Mouse (Mus musculus): Measurements from ENCODE around the gene Gtsf1l. TPM values are rescaled to one million over a fixed set of nuclear protein-coding genes. Genes with fewer than 3 reads are reported as not detected.

Gene Gtsf1l
- not detected for total RNA-seq (2021)
- long read RNA-seq, experiment 1, result 0 reads
- long read RNA-seq, experiment 2, partial matches to known transcripts, result 0 of 1 reads
- long read RNA-seq, experiment 2, other reads (novel, unspliced or antisense), result 1 of 1 reads

- DNase-seq, result no peak
These were observed at the start of gene Gtsf1l for GRCm38 (mm10) chr2:163087728-163088127. Gene Gtsf1l (minus strand): TSS chr2:163087855.

DNA sequence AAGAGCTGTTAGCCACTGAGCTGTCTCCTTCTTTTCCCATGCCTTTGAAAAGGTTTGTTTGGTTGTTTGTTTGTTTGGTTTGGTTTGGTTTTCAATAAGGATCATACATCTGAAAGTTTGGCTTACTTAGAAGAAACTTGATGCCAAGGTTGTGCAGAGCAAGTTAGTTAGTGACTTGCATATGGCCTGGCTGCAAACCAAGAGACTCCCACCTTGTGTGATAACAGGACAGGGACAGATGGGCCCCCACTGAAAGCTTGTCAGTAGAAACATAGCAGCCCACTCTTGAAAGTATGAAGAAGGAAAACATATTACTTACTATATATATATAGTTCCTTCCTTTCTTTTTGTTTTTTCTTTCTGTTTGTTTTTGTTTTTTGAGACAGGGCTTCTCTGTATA is 49.3 kb upstream of the Gtsf1l start:
- no peak for DNase-seq

GRCm38 (mm10) chr2:163135931-163136330 is 48.3 kb upstream of the Gtsf1l start:
- no peak for DNase-seq

- DNase-seq, result no peak
These were observed 44.7 kb upstream of the Gtsf1l start for GRCm38 (mm10) chr2:163132314-163132713.

DNA sequence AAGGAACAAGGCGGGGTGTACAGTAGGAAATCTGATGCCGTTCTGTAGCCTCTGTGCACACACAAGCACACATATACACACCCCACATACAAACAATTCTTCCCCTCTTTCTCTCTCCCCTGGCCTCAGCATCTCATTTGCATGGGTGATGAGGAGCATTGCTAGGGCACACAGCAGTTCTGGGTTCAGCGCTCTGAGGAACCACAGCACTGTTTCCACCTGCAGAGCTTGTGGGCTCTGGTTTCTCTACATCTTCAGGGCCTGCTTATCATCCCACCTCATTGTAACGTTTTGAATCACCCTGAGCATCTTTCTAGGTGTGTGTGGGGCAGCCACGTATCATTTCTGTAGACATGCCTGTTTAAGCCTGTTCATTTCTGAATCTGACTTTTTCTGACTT is 43.2 kb upstream of the Gtsf1l start:
- no peak for DNase-seq

DNA sequence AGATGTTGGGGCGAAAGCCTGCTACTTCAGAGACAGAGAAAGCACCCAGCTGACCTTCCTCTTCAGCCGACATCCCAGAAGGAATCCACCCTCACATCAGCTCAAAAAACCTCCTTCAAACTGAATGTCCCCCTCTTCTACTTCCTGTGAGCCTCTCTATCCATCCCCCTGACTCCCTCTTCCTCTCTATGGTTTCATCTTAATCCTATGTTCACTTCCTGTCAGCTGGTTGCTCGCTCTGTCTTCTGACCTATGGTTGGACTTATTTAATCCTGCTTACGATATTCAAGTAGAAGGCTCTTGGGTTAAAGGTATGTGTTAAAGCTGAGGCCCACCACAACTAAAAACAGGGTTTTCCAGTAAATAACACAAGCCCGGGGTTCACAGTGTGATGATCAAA is 35.8 kb upstream of the Gtsf1l start:
- DNase-seq, result no peak

DNA sequence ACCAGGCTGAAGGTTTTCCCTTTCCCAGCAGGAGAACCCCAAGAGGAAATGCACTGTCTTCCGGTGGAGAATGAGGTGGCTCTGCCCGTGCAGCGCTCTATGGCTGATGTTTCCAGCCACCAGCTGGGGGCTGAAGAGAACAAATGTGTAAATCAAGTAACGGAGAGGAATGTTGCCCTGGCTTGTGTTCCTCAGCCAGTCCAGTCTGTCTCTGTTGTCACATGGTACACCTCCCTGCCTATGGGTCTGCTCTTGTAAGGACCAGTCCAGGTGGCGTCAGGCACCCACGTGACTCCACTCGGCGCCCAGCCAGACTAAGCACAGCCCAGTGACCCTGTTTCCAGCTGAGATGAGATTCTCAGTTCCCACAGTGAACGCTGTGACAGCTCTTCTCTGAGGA is 34.7 kb upstream of the Gtsf1l start:
- peak; percentile 40 to 53 for DNase-seq

GRCm38 (mm10) chr2:163121353-163121660 is 33.7 kb upstream of the Gtsf1l start:
- DNase-seq, result no peak

DNA sequence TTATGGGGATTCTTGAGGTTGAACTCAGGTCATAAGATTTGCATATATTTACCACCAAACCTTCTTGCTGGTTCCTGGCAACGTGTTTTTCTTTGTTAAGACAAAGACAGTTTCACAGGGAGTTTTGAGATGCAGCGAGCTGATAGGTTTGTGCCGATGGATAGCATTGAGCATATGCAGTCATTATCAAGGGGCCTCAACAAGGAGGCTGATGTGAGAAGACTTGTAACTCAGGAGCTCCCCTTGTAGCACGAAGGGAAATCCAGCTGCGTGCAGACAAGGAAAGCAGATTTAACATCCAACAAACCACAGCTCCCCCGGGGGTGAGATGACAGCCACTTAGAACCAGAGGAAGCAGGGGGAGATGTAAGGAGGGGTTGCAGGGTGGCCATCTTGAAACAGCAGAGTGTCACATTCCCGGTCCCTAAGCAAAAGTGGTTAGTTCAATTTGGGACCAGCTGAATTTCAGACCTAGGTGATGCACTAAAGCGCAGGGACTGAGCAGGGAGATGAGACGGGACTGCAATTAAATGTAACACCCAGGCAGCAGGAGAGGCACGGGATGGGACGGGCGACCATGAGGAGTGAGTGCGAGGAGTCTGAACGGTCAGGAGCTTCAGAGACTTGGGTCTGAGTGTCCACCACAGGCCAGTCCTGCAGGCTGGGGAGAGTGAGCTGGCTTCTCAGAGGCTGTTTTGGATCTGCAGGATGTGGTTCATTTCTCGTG is 33.1 kb upstream of the Gtsf1l start:
- no peak for DNase-seq

GRCm38 (mm10) chr2:163111413-163112201 is 24.0 kb upstream of the Gtsf1l start:
- no peak for DNase-seq

GRCm38 (mm10) chr2:163110706-163111105 is 23.1 kb upstream of the Gtsf1l start:
- no peak for DNase-seq

GRCm38 (mm10) chr2:163108385-163108784 is 20.7 kb upstream of the Gtsf1l start:
- DNase-seq, result no peak

DNA sequence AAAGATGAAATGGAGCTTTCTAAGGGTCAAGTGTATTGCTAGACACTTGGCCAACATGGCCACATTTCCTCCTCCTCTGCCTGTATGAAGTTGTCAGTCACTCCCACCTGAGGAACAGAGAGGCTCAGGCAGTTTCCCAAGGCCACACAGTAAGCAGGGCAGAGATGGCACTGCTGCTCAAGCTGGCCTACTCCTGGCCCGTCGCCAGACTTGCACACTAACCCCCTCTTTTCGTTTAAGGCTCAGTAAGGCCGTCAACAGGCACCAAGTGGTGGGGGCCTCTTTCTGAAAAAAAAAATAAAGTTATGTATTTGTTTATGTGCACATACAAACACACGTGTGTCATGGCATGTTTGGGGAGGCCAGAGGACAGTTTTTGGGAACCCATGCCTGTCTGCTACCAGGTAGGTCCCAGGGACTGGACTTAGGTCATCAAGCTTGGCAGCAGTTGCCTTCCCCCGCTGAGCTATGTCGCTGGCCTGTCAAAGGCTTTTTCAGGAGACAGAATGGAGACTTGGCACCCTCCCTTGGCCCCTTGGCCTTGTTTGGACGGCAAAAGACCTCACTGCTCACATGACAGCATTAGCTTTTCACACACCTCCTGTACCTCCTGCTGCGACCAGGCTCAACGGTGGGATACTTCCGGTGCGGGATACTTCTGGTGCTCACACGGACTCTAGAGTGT is 16.6 kb upstream of the Gtsf1l start:
- DNase-seq, result peak in 1 of 2 experiments; percentile 25

- DNase-seq, result no peak
These were observed 15.4 kb upstream of the Gtsf1l start for GRCm38 (mm10) chr2:163102900-163103653.

DNA sequence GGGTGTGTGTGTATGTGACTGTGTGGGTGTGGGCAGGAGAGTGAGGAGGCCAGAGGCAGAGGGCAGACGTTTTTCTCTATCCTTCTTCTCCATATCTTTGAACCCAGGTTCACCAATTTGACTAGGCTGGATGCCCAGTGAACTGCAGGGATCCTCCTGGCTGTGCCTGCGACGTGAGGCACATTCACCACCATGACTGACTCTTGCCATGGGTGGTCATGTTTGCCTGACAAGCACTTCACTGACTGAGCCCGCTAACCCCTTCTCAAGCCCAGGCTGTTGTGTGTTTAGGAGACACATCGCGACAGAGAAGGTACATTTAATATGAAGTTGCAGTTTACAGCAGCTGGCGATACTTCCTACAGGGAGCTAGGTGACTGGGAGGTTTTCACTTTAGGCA is 14.6 kb upstream of the Gtsf1l start:
- DNase-seq, result no peak

GRCm38 (mm10) chr2:163101646-163102203 is 14.1 kb upstream of the Gtsf1l start:
- peak; percentile 24 to 79 for DNase-seq

GRCm38 (mm10) chr2:163100551-163100950 is 12.9 kb upstream of the Gtsf1l start:
- no peak for DNase-seq

DNA sequence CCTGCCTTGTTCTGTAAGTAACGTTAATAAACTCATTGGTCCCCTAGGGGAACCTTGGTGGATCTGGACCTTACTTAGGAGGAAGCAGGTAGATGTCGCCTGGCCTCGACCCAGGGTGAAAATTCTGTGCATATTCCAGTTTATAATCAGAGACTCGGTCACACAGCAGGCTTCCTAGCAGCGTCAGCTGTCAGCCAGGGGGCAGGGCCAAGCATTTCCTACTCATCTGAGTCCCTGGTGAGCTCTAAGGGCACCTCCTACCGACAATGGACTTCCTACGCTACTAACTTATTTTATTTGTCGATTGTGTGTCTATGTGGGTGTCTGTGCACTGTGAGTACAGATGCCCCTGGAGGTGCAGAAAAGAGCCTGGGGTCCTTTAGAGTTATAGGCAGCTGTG is 12.3 kb upstream of the Gtsf1l start:
- no peak for DNase-seq

- no peak for DNase-seq
These were observed 8.1 kb upstream of the Gtsf1l start for GRCm38 (mm10) chr2:163095784-163096183.

DNA sequence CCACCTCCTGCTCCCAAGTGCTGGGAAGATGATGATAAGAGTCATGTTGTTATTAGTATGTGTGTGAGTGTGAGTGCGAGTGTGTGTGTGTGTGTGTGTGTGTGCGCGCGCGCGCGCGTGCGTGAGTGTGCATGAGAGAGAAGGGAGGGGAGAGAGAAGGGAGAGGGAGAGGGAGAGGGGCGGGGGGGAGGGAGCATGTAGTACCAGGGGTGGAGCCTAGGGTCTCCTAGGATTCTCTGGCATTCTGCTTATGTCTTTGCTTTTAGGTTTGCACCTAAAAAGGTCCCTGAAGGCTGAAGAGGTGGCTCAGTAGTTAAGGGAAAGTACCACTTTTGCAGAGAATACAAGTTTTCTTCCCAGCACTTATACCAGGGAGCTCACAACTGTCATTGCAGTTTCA is 7.3 kb upstream of the Gtsf1l start:
- DNase-seq, result no peak

- no peak for DNase-seq
These were observed 1.9 kb upstream of the Gtsf1l start for GRCm38 (mm10) chr2:163089475-163090123.

Measured in heart, adult 18-20 months (tissue).